Mouse (Mus musculus) ES-Bruce4 (cell line): ENCODE measurements around the gene Slc1a6. TPM values are rescaled to one million over a fixed set of nuclear protein-coding genes. Genes with fewer than 3 reads are reported as not detected.

Experiments
- H3K27ac ChIP-seq: 2 replicates; pipeline ENCODE4 v1.5.1; 2012; ENCODE audit warnings: low read length, inconsistent platforms; ENCODE audit not compliant: insufficient read depth
- H3K27me3 ChIP-seq: 2 replicates; pipeline ENCODE4 v1.6.1; 2012; ENCODE audit warnings: mild to moderate bottlenecking, low read length, inconsistent platforms; ENCODE audit not compliant: control insufficient read depth, poor library complexity, insufficient read depth, severe bottlenecking
- H3K36me3 ChIP-seq: 2 replicates; pipeline ENCODE4 v1.6.1; 2012; ENCODE audit warnings: inconsistent platforms, mild to moderate bottlenecking, low read length, moderate library complexity; ENCODE audit not compliant: control insufficient read depth, poor library complexity, insufficient read depth, severe bottlenecking
- H3K4me1 ChIP-seq: one replicate; pipeline ENCODE4 v1.8.1; 2011; ENCODE audit warnings: low read length; ENCODE audit not compliant: control insufficient read depth, insufficient read depth
- H3K4me3 ChIP-seq: 2 replicates; pipeline ENCODE4 v1.5.1; 2011; ENCODE audit warnings: low read depth, mild to moderate bottlenecking, low read length
- H3K9ac ChIP-seq: 2 replicates; pipeline ENCODE4 v1.6.1; 2012; ENCODE audit warnings: low read depth, mild to moderate bottlenecking, inconsistent platforms; ENCODE audit not compliant: poor library complexity, severe bottlenecking
- H3K9me3 ChIP-seq: replicated peaks from 2 replicates; pipeline ENCODE4 v1.6.1; 2012; ENCODE audit warnings: mild to moderate bottlenecking, low read length, inconsistent platforms; ENCODE audit not compliant: control insufficient read depth, poor library complexity, insufficient read depth, severe bottlenecking
- POLR2A ChIP-seq: IDR thresholded peaks from one replicate; pipeline ENCODE4 v1.8.1; 2011; ENCODE audit warnings: low read length; ENCODE audit not compliant: insufficient read depth
- polyA plus RNA-seq: library from polyadenylated mRNA; stranded (reverse); fragments of >200 nt; gene quantifications from 2 replicates; pipeline ENCODE4 v1.2.4, GENCODE M21; 2011; ENCODE audit warnings: low read depth; ENCODE audit not compliant: missing spikeins, insufficient read depth, insufficient read length

The Slc1a6 gene
- polyA plus RNA-seq, 1 experiment: 0.88 TPM

DNA sequence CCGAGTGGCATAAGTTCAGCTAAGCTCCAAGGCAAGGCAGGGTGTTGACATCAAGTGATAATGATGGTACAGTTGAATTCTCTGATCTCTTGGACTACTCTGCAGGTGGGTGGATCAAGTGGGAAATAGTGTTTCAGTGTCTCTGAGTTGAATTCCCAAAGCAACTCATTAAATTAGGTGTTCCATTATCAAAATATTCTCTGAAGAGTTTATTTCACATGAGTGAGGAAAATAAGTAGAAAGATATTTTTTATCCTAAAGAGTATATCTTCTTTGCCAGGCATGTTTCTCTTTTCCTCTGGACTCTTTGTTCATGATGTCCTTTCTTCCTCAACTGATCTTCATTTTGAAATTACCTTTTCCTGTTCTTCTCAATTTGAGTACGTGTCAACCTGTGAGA lies 71.8 kb downstream of the Slc1a6 start, which contains the start of gene Olfr1356:
Gene Olfr1356, minus strand, starts transcription at position 101 of the 400 bp plus-strand sequence.
- H3K27me3 ChIP-seq: no peaks in the 10 kb centered on the region
- no peak within 1 kb of the TSS for H3K4me3 ChIP-seq
- H3K9me3 ChIP-seq: no peaks in the 10 kb centered on the region
- no peak for TF ChIP-seq POLR2A
- no peak within 1 kb of the TSS for H3K9ac ChIP-seq
- H3K27ac ChIP-seq: no peak within 1 kb of the TSS
- no peaks in the 10 kb centered on the region for H3K36me3 ChIP-seq
- no peaks in the 10 kb centered on the region for H3K4me1 ChIP-seq

Other genes starting within 250 kb of the Slc1a6 start
- gene Ilvbl, start 206.2 kb upstream of the Slc1a6 start, polyA plus RNA-seq: 11.6 and 16.7 TPM in 2 replicates
- gene Syde1, start 188.5 kb upstream of the Slc1a6 start, polyA plus RNA-seq: 3.9 and 4.6 TPM in 2 replicates
- gene Olfr1357, start 162.4 kb upstream of the Slc1a6 start, polyA plus RNA-seq: not detected in 2 replicates
- not detected in 2 replicates for gene Casp14, start 62.2 kb upstream of the Slc1a6 start, polyA plus RNA-seq
- not detected in 2 replicates for gene Ccdc105, start 27.4 kb upstream of the Slc1a6 start, polyA plus RNA-seq
- gene Olfr1356, start 71.7 kb downstream of the Slc1a6 start, polyA plus RNA-seq: not detected in 2 replicates
- not detected in 2 replicates for gene Olfr1355, start 95.0 kb downstream of the Slc1a6 start, polyA plus RNA-seq
- not detected in 2 replicates for gene Olfr1354, start 132.7 kb downstream of the Slc1a6 start, polyA plus RNA-seq
- not detected in 2 replicates for gene Olfr8, start 170.1 kb downstream of the Slc1a6 start, polyA plus RNA-seq
- gene Olfr1353, start 182.8 kb downstream of the Slc1a6 start, polyA plus RNA-seq: not detected in 2 replicates
- not detected in 2 replicates for gene Olfr1352, start 200.6 kb downstream of the Slc1a6 start, polyA plus RNA-seq
- gene Olfr1351, start 232.0 kb downstream of the Slc1a6 start, polyA plus RNA-seq: not detected in 2 replicates
- gene Olfr57, start 248.2 kb downstream of the Slc1a6 start, polyA plus RNA-seq: not detected in 2 replicates